Mouse (Mus musculus) E14TG2a.4 (cell line): ENCODE data around the gene Btbd8.

Experiments
- CTCF ChIP-seq: conservative IDR thresholded peaks from 2 replicates; pipeline ENCODE4 v1.5.1; 2014; ENCODE audit warnings: low read length
- NANOG ChIP-seq: IDR thresholded peaks from 2 replicates; pipeline ENCODE4 v1.6.1; 2014; ENCODE audit warnings: borderline replicate concordance, low read length, mixed read lengths

DNA sequence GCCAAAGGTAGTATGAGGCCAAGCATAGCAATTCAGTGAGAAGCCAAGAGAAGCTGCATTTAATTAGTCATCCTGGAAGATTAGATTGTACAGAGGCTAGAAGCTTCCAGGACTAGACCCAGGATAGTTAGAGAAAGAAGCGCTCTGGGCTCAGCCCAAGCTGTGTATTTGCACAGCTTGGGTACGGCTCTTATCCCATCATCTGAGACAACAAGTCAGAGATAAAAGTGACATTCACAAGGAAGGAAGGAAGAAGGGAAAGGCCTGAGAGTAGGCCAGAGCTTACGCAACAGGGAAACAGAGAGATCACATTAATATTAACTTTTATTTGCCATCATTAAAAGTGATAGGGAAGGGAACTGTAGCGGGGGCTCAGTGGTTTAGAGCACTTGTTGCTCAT is 10.2 kb downstream of the Btbd8 start:
- TF ChIP-seq CTCF (no peak), NANOG (no peak)
